Mouse (Mus musculus): Measurements from ENCODE around the gene Tbc1d8. TPM values are rescaled to one million over a fixed set of nuclear protein-coding genes. Genes with fewer than 3 reads are reported as not detected.

Gene Tbc1d8
- total RNA-seq, 2 experiments from 2014 or later, result 13.1 to 14.1 TPM

- ATAC-seq (replicated peaks; ENCODE audit: low FRiP score, low TSS enrichment, poor library complexity, severe bottlenecking), result no peak
Measured at GRCm38 (mm10) chr1:39482115-39482815, 3.7 kb upstream of the Tbc1d8 start.

DNA sequence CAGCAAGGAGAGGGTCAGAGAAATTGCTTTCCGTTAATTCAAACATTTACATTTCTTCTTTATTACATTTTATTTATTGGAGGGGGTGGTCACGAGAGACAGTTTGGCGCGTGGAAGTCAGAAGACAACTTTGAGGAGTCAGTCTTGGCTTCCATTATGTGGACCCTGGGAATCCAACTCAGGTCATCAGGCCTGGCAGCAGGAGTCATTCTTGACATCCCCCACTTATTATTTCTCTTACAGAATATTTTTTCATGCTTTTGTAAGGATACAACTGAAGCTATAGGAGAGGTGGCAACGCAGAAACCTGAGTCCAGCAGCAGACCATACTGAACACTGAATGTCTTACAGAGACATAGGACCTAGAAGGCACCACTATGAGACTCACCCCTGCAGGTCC, 699 bp upstream of the Tbc1d8 start:
- no peak for ATAC-seq (replicated peaks; ENCODE audit: low FRiP score, low TSS enrichment, poor library complexity, severe bottlenecking)

DNA sequence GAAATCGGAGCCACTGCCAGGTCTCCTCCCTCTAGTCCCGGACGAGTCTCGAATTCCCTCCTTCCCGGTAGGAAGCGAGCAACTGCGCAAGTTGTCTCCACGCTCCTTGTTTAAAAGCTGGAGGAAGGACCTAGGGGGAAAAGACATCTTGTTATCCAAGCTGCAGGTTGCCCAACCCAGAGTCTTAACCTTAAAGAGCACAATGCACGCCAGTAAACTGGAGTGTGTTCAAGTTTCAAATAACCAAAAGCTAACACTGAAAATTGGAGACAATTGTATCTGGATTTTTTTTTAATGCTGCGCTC, 293 bp upstream of the Tbc1d8 start:
- ATAC-seq (replicated peaks; ENCODE audit: low FRiP score, low TSS enrichment, poor library complexity, severe bottlenecking), result peak; percentile 36

DNA sequence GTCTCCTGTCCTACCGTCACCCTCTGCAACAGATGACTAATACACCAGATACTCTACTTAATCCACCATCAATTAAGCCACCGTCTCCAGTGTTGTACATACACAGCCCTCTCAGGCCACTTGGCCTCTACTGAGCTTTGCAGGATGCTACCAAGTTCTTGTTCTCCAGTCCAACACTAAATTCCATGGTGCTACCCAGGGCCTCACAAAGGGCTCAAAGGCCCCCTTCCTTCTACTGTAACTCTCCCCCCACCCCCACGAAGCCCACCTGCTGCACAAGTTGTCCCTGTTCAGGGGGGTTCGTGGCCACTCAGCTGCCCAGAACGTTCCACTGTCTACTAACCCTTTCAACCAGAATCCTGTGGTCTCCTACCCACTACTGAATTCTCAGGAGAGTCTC, 1.5 kb downstream of the Tbc1d8 start:
- ATAC-seq (replicated peaks; ENCODE audit: low FRiP score, low TSS enrichment, poor library complexity, severe bottlenecking), result no peak

DNA sequence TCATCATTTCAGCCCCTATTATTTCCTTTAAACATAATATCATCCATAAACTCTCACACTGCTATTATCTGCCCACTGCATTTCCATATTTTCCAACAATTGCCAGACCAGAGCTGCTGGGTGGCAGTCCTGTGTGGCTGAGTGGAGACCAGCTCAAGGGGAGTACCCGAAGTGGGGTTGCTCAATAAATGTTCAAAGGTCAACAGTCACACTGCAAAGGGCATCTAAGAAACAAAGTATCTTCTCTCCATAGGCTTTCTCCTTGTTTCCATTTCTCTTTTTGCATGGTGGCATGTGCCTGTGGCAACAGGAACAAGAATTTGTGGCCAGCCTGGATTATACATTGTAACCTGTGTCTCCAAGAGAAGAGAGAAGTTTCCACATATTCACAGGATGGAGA, 2.2 kb downstream of the Tbc1d8 start:
- ATAC-seq (replicated peaks; ENCODE audit: low FRiP score, low TSS enrichment, poor library complexity, severe bottlenecking), result no peak

DNA sequence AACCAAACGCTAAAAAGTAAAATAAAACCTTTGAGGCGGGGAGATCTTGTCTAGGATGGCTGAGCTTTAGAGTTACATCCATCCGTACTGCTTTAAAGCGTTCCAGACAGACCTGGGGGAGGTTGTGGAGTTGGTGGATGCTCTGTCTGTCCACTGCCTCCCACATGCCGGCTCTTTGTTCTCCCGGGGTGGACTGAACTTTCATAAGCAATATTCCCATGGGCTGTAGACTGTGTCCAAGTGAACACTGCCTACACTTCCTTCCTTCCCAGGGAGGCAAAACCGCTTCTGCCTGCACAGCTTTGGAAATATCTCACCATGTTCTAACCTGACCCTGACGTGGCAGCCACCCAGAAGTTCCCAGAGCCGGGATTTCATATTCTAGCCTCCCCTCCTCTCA, 4.0 kb downstream of the Tbc1d8 start:
- no peak for ATAC-seq (replicated peaks; ENCODE audit: low FRiP score, low TSS enrichment, poor library complexity, severe bottlenecking)

GRCm38 (mm10) chr1:39471298-39471902, 7.2 kb downstream of the Tbc1d8 start:
- no peak for ATAC-seq (replicated peaks; ENCODE audit: low FRiP score, low TSS enrichment, poor library complexity, severe bottlenecking)

DNA sequence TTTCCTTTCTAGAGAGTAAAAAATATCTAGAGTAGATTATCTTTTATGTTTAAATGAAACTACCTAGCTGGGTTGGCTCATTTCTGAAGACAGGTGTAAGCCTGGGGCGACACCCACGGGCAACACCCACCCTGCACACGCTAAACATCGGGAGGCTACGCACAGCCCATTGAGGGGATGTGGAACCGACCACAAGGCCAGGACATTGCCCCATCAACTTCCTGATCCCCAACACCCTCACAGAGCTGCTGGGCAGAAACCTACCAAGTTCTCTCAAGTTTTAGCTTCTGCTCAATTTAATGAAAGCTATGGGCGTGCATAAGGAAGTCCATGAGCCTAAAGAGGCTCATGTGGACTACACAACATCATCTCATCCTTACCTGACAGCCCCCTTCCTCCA, 9.6 kb downstream of the Tbc1d8 start:
- ATAC-seq (replicated peaks; ENCODE audit: low FRiP score, low TSS enrichment, poor library complexity, severe bottlenecking), result no peak

- ATAC-seq (replicated peaks; ENCODE audit: low FRiP score, low TSS enrichment, poor library complexity, severe bottlenecking), result 0 out of 2 replicates have a peak, but pooled peaks have one; percentile 20
Measured at GRCm38 (mm10) chr1:39466526-39466925, 12.0 kb downstream of the Tbc1d8 start.

DNA sequence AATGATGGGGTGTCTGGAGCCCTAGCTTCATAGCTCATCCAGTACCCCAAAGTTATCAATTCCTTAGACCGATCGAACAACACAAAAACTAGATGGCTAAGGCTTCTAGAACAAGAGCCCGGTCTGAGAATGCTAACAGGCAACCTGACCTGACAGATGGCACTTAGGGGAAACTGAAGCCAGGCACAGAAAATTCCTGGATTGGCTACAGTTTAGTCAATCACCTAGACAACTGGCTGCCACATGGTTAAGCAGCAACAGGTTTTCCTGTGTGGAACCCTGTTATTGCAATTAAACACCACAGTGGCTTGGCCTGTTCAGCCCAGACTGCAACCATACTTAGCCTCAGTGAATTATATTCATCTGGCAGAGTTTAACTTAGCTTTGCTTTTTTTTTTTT, 13.8 kb downstream of the Tbc1d8 start:
- ATAC-seq (replicated peaks; ENCODE audit: low FRiP score, low TSS enrichment, poor library complexity, severe bottlenecking), result no peak

GRCm38 (mm10) chr1:39462937-39463444, 15.6 kb downstream of the Tbc1d8 start:
- no peak for ATAC-seq (replicated peaks; ENCODE audit: low FRiP score, low TSS enrichment, poor library complexity, severe bottlenecking)

DNA sequence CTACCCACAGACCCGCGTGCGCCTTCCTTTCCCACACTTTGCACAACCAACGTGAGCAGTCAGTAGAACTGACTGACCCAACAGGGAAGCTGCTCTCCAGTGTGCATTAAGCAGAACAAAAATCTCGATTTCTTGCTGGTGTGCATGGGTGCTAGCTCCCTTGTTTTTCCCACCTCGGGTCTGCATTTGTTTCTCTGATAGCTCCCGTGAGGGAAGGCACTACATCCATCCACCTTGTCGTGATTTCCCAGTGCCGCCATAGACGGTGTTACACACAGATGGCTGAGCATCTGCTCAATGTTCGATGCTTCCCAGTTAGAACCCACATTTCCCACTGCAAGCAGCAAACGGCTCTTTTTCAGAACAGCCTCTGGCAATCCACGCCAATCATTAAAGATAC, 16.5 kb downstream of the Tbc1d8 start:
- no peak for ATAC-seq (replicated peaks; ENCODE audit: low FRiP score, low TSS enrichment, poor library complexity, severe bottlenecking)

DNA sequence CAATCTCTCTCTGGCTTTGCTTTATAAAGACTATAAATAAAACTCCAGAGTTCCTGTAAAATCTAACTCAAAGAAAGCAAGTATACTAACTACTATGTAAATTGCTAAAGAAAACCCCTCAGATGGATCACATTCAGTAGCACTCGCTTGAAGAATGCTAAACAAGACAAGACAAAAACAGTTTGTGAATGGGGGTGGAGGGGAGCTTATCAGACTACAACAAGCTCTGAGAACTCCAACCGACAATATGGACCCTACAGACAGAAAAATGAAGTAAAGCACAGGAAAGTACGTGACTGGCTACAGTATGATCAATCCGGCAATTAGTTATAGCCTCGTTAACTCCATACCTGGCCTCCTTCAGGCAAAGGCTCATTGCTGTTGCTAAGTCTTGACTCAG, 18.1 kb downstream of the Tbc1d8 start:
- peak; percentile 74 for ATAC-seq (replicated peaks; ENCODE audit: low FRiP score, low TSS enrichment, poor library complexity, severe bottlenecking)

DNA sequence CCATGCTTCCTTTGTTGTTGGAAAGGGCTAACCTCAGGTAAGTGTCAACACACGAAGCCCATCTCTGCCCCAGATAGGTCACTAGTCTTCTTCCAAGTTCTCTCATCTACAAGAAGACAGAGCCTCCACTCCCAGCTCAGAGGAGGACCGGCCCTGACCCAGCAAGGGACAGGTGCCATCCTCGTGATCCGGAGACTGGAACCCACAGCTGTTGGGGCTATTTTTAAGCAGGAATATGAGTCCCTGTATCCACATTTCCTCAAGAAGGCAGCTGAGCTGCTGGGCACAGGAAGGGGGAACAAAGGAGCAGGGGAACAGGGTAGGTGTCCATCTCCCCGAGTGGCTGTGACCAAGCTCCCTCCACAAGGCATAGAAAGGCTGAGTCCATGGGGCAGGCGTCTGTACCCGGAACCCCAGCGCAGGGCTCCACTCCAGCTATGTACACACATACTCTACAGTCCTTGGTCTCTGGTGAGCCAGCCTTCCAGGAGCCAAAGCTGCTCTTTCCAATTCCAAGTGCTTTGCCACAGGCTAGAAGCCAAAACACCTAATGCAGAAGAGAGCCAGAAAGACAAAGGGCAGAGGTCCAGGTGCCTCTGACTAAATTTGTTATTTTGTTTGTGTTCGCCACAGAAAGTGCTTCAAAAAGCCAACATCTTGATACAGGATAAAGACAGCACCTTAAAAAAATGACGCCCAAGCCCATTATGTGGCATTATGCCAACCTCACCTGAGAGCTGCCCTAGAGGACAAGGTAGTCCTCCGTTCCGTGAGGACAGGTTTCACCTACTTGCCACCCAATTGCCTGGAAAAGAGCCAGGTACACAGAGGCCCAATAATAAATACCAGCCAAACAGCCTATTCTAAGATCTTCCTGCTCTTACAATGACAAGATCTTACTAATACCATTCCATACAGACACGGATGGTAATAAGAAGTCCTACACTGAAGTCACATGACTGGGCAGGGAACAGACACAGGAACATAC, 20.4 kb downstream of the Tbc1d8 start:
- no peak for ATAC-seq (replicated peaks; ENCODE audit: low FRiP score, low TSS enrichment, poor library complexity, severe bottlenecking)

DNA sequence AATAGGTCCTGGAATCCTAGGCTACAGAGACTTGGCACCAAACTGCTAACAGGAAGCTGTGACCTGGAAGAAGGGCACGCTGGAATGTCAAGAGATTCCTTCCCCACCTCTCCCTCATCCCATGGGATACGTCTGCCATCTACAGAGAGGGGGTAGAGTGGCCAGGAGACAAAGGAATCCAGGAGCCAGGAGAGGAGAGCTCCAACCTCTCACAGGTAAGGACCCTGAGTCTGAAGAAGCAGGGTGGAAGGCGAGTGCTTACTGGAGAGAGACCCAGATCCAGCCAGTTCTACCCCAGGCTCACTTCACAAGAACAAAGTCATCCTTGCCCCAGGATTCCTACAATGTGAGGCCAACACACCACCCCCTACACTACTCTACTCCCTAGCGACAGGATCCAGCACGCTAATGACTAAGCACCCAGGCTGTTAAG, 22.1 kb downstream of the Tbc1d8 start:
- no peak for ATAC-seq (replicated peaks; ENCODE audit: low FRiP score, low TSS enrichment, poor library complexity, severe bottlenecking)

GRCm38 (mm10) chr1:39455350-39456023, 23.1 kb downstream of the Tbc1d8 start:
- ATAC-seq (replicated peaks; ENCODE audit: low FRiP score, low TSS enrichment, poor library complexity, severe bottlenecking), result no peak

DNA sequence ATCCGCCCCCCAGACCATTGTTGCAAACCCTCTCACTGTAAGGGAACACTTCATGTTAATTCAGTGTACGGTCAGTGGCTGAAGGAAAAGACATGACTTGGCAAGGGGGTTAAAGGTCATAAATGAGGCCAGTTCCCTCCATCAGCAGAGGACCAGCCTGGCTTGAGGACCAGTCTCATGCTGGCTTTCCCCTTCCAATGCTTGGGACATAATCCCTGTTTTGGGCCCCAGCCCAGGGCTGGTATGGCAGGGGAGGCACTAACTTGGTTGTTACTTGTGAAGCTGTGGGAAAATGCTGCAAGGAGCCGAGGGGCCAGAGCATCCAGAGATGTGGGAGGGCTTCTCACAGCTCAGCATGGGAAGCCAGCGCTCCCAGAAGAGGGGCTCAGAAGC, 23.8 kb downstream of the Tbc1d8 start:
- no peak for ATAC-seq (replicated peaks; ENCODE audit: low FRiP score, low TSS enrichment, poor library complexity, severe bottlenecking)

- no peak for ATAC-seq (replicated peaks; ENCODE audit: low FRiP score, low TSS enrichment, poor library complexity, severe bottlenecking)
Measured at GRCm38 (mm10) chr1:39454108-39454782, 24.3 kb downstream of the Tbc1d8 start.

DNA sequence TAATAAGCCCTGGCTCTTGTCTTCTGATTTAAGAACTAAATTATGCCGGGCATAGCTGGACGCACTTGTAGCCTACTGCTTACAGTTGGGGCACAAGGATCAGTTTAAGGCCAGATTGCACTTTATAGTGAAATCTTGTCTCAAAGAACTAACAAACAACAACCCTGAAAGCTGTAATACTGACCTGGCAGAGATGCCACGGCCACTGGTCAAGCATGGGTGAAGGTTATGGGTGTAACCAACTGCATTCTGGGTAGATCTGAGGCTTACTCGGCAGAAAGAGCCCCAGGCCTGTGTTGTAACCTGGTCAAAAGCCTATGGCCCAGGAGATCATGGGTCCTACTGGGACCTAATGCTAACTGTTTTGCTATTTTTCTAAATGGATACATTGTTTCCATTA, 26.4 kb downstream of the Tbc1d8 start:
- ATAC-seq (replicated peaks; ENCODE audit: low FRiP score, low TSS enrichment, poor library complexity, severe bottlenecking), result no peak
